Mouse (Mus musculus) E14TG2a.4 (cell line): Measurements from ENCODE around the gene Rasa1.

ENCODE experiments used
- CTCF ChIP-seq: conservative IDR thresholded peaks from 2 replicates; pipeline ENCODE4 v1.5.1; 2014; ENCODE audit warnings: low read length
- NANOG ChIP-seq: IDR thresholded peaks from 2 replicates; pipeline ENCODE4 v1.6.1; 2014; ENCODE audit warnings: borderline replicate concordance, low read length, mixed read lengths

- TF ChIP-seq CTCF (no peak), NANOG (no peak)
Observed at GRCm38 (mm10) chr13:85210353-85210752, 78.6 kb downstream of the Rasa1 start.
